Mouse (Mus musculus) midbrain, embryonic 11.5 days (tissue): Measurements from ENCODE around the gene Arhgap35. TPM values are rescaled to one million over a fixed set of nuclear protein-coding genes. Genes with fewer than 3 reads are reported as not detected.
"Not testable (repeated sequence)": the region's sequence is repeated elsewhere in the genome, so short reads cannot be mapped to it uniquely, and the experiment has no call there.

Experiments used
- ATAC-seq: fragments of 200-750 bp; cut with Nextera tagmentation; 2 replicates; pipeline ENCODE4 v1.8.0; 2017; ENCODE audit warnings: moderate TSS enrichment, moderate library complexity; ENCODE audit not compliant: low FRiP score
- DNase-seq: peaks from one replicate; pipeline ENCODE4 v3.0.0; 2015; ENCODE audit warnings: low spot score; ENCODE audit errors: missing footprints
- H3K27ac ChIP-seq: fragments of 300-500 bp; sonication (generic); 2 replicates; pipeline ENCODE4 v1.5.1; 2014; ENCODE audit warnings: low read depth, low read length
- H3K27me3 ChIP-seq: fragments of 300-500 bp; sonication (generic); 2 replicates; pipeline ENCODE4 v1.6.1; 2014; ENCODE audit warnings: mild to moderate bottlenecking, low read length, moderate library complexity, mixed read lengths; ENCODE audit not compliant: control insufficient read depth, insufficient read depth
- H3K36me3 ChIP-seq: fragments of 300-500 bp; sonication (generic); 2 replicates; pipeline ENCODE4 v1.6.1; 2014; ENCODE audit warnings: mild to moderate bottlenecking, low read length, moderate library complexity, mixed read lengths; ENCODE audit not compliant: control insufficient read depth, insufficient read depth
- H3K4me1 ChIP-seq: fragments of 300-500 bp; sonication (generic); 2 replicates; pipeline ENCODE4 v1.6.1; 2014; ENCODE audit warnings: low read length; ENCODE audit not compliant: control insufficient read depth, insufficient read depth
- H3K4me2 ChIP-seq: fragments of 300-500 bp; sonication (generic); 2 replicates; pipeline ENCODE4 v1.6.1; 2014; ENCODE audit warnings: mild to moderate bottlenecking, moderate library complexity
- H3K4me3 ChIP-seq: fragments of 300-500 bp; sonication (generic); 2 replicates; pipeline ENCODE4 v1.5.1; 2014; ENCODE audit warnings: low read depth, low read length
- H3K9ac ChIP-seq: fragments of 300-500 bp; sonication (generic); 2 replicates; pipeline ENCODE4 v1.6.1; 2014; ENCODE audit warnings: low read length
- H3K9me3 ChIP-seq: fragments of 300-500 bp; sonication (generic); 2 replicates; pipeline ENCODE4 v1.6.1; 2016; ENCODE audit warnings: low read length; ENCODE audit not compliant: control insufficient read depth
- WGBS: fragments of 180-500 bp; shearing (Covaris S2); extraction: QIAGEN DNeasy Blood & Tissue Kit; methylation state at CpG from one replicate; pipeline ENCODE4 v1.1.7; 2014; 5-methylcytosine and 5-hydroxymethylcytosine counted together
- polyA plus RNA-seq: library from polyadenylated mRNA; unstranded; fragments of >200 nt; fragmentation: Nextera tagmentation; extraction: Ambion mirVana; gene quantifications from 2 replicates; pipeline ENCODE4 v1.2.1, GENCODE M21; 2014

Arhgap35 gene
- 32.5 and 33.3 TPM in 2 replicates for polyA plus RNA-seq

DNA sequence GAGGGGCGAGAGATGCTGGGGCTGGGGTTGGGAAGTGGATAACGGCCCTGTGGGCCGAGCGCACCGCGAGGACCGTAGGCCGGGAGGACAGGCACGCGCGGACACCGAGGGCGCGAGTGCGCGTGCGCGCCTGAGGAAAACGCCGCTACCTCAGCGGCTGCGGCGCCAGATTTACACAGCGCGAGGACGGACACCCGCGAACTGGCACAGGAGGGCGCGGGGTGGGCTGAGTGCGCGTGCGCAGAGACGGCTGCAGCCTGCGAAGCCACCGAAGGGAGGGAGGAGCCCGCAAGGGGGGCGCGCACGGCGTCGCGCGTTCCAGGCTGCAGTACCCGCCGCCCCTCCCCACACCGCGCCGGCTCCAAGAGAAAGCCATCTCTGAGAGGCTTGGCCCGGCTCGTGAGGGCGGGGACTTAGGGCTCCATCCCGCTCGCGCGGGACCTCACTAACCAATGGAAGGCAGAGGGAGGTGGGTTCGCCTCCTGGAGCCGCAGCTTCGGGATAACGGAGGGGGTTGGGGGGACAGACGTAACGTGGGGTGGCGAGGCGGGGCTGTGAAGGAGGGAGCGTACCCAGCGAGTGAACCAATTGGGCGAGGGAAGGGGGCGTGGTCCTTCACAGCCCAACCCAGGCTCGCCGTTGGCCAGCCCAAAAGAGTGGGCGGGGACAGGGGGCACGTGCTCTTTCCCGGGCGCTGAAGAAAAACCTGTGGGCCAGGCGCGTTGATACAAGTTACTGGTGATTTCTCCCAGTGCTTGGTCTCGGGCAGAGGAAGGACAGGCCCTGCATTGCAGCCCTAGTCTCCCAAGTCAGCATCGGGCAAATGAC, at the start of gene Arhgap35:
Gene Arhgap35, minus strand, starts transcription at position 106 of the 828 bp plus-strand sequence.
- H3K4me1 ChIP-seq: peaks cover 31% of the 10 kb centered on the region
- WGBS: under 1% methylated on average over 77 of the region's 78 CpGs
- ATAC-seq: peak; percentile 97

DNA sequence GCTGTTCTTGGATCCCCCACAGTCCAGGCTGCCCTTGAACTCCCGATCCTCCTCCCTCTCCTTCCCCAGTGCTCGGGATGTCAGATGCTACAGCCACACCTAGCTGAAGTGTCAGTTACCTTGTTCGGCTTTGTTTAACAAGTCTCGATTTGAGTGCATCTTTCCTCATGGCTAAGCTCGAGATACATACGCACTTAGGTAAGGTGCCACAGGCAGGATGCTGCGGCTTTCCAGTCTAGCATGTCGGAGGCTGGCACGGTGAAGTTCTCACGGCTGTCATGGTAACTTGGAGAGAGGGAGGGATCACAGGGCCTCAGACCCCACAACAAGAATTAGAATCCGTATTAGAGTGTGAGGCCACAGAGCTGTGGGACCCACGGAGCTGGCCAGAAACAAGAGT, 29.5 kb upstream of the Arhgap35 start:
- Histone ChIP-seq H3K4me3 (no peak overlapping the region), H3K4me2 (no peak overlapping the region), H3K4me1 (no peaks in the 10 kb centered on the region), H3K9me3 (no peaks in the 10 kb centered on the region), H3K27ac (no peak overlapping the region), H3K27me3 (no peaks in the 10 kb centered on the region), H3K9ac (no peak overlapping the region), H3K36me3 (no peaks in the 10 kb centered on the region)
- no peak for ATAC-seq
- DNase-seq: no peak
- 72% methylated on average over 12 of the region's 12 CpGs for WGBS

More for the DNA sequence above, at the start of gene Arhgap35:
- Histone ChIP-seq H3K4me2 (peak within 1 kb of the TSS; percentile 67), H3K9me3 (no peaks in the 10 kb centered on the region), H3K27me3 (no peaks in the 10 kb centered on the region), H3K9ac (peak within 1 kb of the TSS; percentile 98), H3K4me3 (peak within 1 kb of the TSS; percentile 90), H3K36me3 (no peaks in the 10 kb centered on the region), H3K27ac (peak within 1 kb of the TSS; percentile 100)
- DNase-seq: peak; percentile 99

DNA sequence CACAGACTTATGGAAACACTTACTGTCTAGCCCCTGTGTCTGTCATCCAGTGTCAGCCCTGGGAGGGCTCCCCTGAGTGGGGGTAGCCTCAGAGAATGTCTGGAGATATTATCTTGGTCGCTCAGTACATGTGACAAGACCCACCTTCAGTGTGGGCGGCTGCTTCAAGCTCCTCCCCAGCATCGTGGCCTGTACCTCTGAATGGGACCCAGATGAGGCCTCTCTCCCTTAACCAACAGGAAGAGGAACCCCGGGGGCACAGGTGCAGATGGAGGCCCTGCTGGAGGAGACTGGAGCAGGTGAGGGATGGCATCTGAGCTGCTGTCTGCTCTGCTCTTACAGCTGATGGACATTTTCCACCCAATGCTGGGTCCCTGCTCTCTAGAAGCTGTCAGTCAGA, 28.3 kb upstream of the Arhgap35 start:
- H3K4me3 ChIP-seq, H3K9ac ChIP-seq, H3K9me3 ChIP-seq, ATAC-seq, H3K4me1 ChIP-seq, H3K27ac ChIP-seq, H3K4me2 ChIP-seq, DNase-seq, H3K36me3 ChIP-seq, H3K27me3 ChIP-seq: not testable (repeated sequence)
- WGBS: 73% methylated on average over 3 of the region's 4 CpGs

DNA sequence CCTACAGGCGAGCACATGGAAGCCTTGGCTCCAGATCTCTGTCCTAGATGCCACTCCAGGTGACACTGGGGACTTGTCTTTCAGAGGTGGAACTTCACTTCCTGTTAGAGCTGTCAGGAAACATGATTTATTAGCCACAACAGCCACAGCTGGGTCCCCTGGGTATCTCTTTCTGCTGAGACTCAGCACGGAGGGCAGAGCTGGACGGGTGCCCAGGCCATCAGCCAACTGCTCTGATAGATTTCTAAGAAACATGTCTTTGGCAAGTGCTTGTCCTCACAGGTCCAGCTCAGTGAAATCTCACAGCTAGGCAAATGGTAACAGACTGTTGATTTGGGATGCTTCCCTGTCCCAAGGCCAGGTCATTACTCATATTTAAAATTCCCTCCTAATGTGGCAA, 24.2 kb upstream of the Arhgap35 start:
- no peaks in the 10 kb centered on the region for H3K9me3 ChIP-seq
- H3K36me3 ChIP-seq: no peaks in the 10 kb centered on the region
- no peak overlapping the region for H3K27ac ChIP-seq
- no peak overlapping the region for H3K4me3 ChIP-seq
- 91% methylated on average over 3 of the region's 3 CpGs for WGBS
- no peaks in the 10 kb centered on the region for H3K27me3 ChIP-seq
- H3K4me2 ChIP-seq: no peak overlapping the region
- DNase-seq (no peak), ATAC-seq (no peak)
- no peaks in the 10 kb centered on the region for H3K4me1 ChIP-seq
- no peak overlapping the region for H3K9ac ChIP-seq

DNA sequence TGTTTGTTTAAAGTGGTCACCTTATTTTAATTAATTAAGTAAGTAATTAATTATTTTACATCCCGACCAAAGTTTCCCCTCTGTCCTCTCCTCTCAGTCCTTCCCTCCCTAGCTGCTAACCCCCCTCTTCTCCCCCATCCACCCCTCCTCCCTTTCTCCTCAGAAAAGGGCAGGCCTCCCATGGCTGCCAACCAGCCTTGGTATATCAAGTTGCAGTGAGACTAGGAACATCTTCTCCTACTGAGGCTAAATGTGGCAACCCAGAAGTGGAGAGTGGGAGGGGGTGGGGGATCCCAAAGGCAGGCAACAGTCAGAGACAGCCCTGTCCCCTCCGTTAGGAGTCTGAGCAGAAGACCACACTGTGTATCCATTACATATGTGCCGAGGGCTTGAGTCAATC, 20.3 kb upstream of the Arhgap35 start:
- no peak overlapping the region for H3K4me3 ChIP-seq
- no peak overlapping the region for H3K4me2 ChIP-seq
- H3K9ac ChIP-seq: no peak overlapping the region
- WGBS: 64% methylated on average over 3 of the region's 3 CpGs
- H3K27ac ChIP-seq: no peak overlapping the region
- ATAC-seq (no peak), DNase-seq (no peak)
- no peaks in the 10 kb centered on the region for H3K4me1 ChIP-seq
- H3K9me3 ChIP-seq: no peaks in the 10 kb centered on the region
- H3K27me3 ChIP-seq: no peaks in the 10 kb centered on the region
- H3K36me3 ChIP-seq: no peaks in the 10 kb centered on the region

DNA sequence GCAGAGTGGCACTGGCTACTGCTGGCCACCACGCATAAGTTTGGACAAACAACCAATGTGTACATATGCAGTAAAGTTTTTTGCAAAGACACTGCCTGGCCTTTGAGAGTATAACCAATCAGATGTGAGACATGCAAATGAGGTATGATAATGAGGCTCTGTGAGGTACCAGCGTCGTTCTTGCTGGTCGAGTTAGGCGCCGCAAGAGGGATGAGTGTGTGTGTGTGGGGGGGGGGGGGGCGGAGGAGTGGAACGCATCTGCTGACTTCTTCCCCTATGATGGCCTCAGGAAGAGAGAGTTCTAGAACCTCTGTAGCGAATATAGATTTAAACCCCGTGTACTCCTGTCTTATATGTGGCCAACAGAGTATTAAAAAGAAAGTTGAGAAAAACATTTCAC, 19.1 kb upstream of the Arhgap35 start:
- not testable (repeated sequence) for H3K9ac ChIP-seq, H3K4me3 ChIP-seq, H3K4me2 ChIP-seq, H3K27me3 ChIP-seq, H3K27ac ChIP-seq, H3K36me3 ChIP-seq, H3K9me3 ChIP-seq, DNase-seq, H3K4me1 ChIP-seq
- WGBS: 23% methylated on average over 10 of the region's 10 CpGs
- ATAC-seq: peak; percentile 68

DNA sequence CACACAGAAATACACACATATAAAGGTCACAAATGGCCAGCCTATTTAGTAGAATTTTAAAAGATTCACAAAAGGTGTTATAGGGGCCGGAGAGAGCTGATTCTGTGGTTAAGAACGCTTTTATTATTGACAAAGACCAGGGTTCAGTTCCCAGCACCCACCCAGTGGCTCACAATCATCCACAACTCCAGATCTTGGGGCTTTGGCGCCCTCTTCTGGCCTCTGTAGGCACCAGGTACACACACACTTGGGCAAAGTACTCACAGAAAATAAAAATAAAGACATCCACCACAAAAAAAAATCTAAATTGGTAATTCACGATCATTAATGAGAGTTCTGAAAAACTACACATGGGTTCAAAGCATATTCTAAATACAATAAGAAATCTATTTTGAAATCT, 17.1 kb upstream of the Arhgap35 start:
- no peaks in the 10 kb centered on the region for H3K9me3 ChIP-seq
- no peak overlapping the region for H3K4me2 ChIP-seq
- DNase-seq (no peak), ATAC-seq (no peak)
- no peak overlapping the region for H3K9ac ChIP-seq
- no peaks in the 10 kb centered on the region for H3K36me3 ChIP-seq
- H3K4me1 ChIP-seq: no peaks in the 10 kb centered on the region
- H3K27me3 ChIP-seq: no peaks in the 10 kb centered on the region
- WGBS: 70% methylated on average over 4 of the region's 4 CpGs
- no peak overlapping the region for H3K4me3 ChIP-seq
- H3K27ac ChIP-seq: no peak overlapping the region

DNA sequence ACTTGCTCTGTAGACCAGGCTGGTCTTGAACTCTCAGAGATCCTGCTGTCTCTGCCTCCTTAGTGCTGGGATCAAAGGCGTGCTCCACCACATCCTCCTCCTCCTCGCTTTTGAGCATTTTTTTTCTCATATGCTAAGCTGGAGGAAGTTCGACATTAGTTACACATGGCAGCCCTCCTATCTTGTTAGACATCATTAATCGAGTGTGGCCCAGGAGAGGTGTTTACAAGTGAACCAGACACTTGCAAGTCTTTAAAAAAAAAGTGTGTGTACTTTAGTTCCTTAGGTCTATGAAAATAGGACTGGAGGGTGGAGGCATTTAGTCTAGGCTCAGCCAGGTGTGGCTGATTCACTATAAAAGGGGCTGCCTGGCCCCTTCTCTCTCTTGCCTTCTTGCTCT, 16.2 kb upstream of the Arhgap35 start:
- DNase-seq (no peak), ATAC-seq (no peak)
- WGBS: 82% methylated on average over 4 of the region's 4 CpGs
- Histone ChIP-seq H3K36me3 (no peaks in the 10 kb centered on the region), H3K27me3 (no peaks in the 10 kb centered on the region), H3K4me3 (no peak overlapping the region), H3K9me3 (no peaks in the 10 kb centered on the region), H3K9ac (no peak overlapping the region), H3K4me1 (no peaks in the 10 kb centered on the region), H3K27ac (no peak overlapping the region), H3K4me2 (no peak overlapping the region)

DNA sequence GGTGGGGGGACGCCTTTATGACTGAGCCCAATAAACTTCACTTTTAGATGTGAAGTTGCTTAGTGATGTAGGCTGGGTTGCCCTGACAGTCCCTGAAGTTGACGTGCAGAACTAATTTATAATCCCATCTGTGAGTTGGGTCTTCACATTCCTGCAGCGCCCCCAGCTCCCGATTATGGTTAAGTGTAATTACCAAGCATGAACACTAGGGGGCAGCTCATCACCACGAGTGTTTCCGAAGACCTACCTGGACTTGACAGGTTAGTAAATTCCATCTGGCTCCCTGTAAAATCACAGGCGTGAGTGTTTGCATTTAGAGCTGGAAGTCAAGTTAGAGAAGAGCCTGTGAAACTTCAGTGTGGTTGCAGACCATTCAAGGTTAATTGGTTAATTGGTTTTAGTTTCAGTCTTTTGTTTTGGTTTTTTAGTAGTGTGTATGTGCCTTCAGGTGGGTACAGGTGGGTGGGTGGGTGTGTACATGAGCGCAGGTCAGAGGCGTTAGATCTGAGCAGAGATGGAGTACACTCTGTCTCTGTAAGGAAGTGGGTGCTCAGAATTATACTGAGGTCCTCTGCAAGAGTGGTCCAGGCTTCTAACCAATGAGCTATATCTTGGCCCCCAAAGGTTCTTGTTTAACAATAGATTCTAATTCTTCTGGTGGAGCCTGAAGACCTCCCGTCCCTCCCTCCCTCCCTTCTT, 15.0 kb upstream of the Arhgap35 start:
- H3K9me3 ChIP-seq: no peaks in the 10 kb centered on the region
- no peaks in the 10 kb centered on the region for H3K27me3 ChIP-seq
- H3K9ac ChIP-seq: no peak overlapping the region
- DNase-seq: peak; percentile 93
- no peak overlapping the region for H3K4me2 ChIP-seq
- WGBS: 25% methylated on average over 10 of the region's 10 CpGs
- H3K27ac ChIP-seq: no peak overlapping the region
- ATAC-seq: peak; percentile 54
- H3K4me3 ChIP-seq: no peak overlapping the region
- no peaks in the 10 kb centered on the region for H3K36me3 ChIP-seq
- H3K4me1 ChIP-seq: no peaks in the 10 kb centered on the region
